Mouse (Mus musculus) embryonic fibroblast, embryonic 13.5 days (primary cell): ENCODE data around the gene Rffl.

ENCODE experiments used
- CTCF ChIP-seq: IDR thresholded peaks from 2 replicates; pipeline ENCODE4 v1.5.1; 2011; ENCODE audit warnings: mild to moderate bottlenecking, control low read depth, low read length, moderate library complexity, borderline replicate concordance; ENCODE audit not compliant: insufficient read depth
- POLR2A ChIP-seq: IDR thresholded peaks from 2 replicates; pipeline ENCODE4 v1.6.1; 2011; ENCODE audit warnings: low read depth, mild to moderate bottlenecking, control low read depth, low read length, moderate library complexity

GRCm38 (mm10) chr11:82783453-82783852 is 87.6 kb downstream of the Rffl start:
- TF ChIP-seq CTCF: no peak
- no peak for TF ChIP-seq POLR2A
